In the genomic region with DNA sequence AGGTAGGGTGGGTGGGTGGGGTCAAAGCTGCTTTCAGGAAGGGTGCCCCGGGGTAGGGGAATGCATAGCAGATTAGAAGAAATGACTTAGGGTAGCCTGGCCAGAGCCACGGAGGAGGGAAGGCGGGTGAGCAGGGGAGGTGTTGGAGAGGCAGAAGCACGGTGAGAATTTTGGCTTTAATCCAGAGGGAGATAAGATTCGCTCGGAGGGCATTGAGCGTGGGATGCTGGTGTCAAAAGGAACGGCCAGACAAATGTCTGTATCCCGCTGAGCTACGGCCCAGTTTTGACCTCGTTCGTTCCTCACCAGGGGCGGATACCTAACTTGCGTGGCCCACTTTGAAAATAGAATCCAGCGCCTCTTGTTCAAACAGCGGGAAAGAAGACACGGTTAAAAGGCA, we compare ENCODE assay signal across 8 mouse cellular contexts. TPM values are rescaled to one million over a fixed set of nuclear protein-coding genes. Genes with fewer than 3 reads are reported as not detected.
DNase-seq lines count a peak whose midpoint lies in the region; ATAC-seq and TF ChIP-seq lines count a peak whose summit lies in the region.

No protein-coding gene starts in this region.

- no peak overlapping the region for H3K4me3 ChIP-seq in left cerebral cortex, adult 2 months
- H3K4me3 ChIP-seq in heart, embryonic 16.5 days (ENCODE audit: low read length): peak overlapping the region; percentile 27
- peak overlapping the region; percentile 14; the same call in 1 of the 2 replicates for H3K4me3 ChIP-seq in liver, embryonic 15.5 days (replicated peaks)

- ATAC-seq in heart, embryonic 16.5 days (replicated peaks; ENCODE audit: extremely low read depth, insufficient read depth, low FRiP score): peak; percentile 68
- no peak for ATAC-seq in liver, embryonic 15.5 days (ENCODE audit: insufficient read depth)
- no peak for ATAC-seq in granulocyte monocyte progenitor cell, adult 5-6 weeks (replicated peaks; ENCODE audit: poor library complexity, severe bottlenecking)

- 8% methylated on average over 17 of the region's 17 CpGs for WGBS in heart, embryonic 16.5 days
- WGBS in liver, embryonic 15.5 days (ENCODE audit: insufficient replicate concordance): 13% methylated on average over 17 of the region's 17 CpGs

- H3K27me3 ChIP-seq in heart, embryonic 16.5 days (ENCODE audit: control insufficient read depth, insufficient read depth, low read length): no peaks in the 10 kb centered on the region
- peaks cover 4% of the 10 kb centered on the region; the same call in 1 of the 2 replicates for H3K27me3 ChIP-seq in liver, embryonic 15.5 days

- no peak for TF ChIP-seq CTCF in left cerebral cortex, adult 2 months (IDR thresholded peaks at IDR 0.05)

- peaks cover 30% of the 10 kb centered on the region for H3K4me1 ChIP-seq in heart, embryonic 16.5 days (ENCODE audit: control insufficient read depth, insufficient read depth, low read length)
- H3K4me1 ChIP-seq in liver, embryonic 15.5 days (replicated peaks): 0 out of 2 replicates have a peak, but pooled peaks cover 4% of the 10 kb centered on the region

- peak overlapping the region; percentile 8; the same call in 1 of the 2 replicates for H3K9ac ChIP-seq in heart, embryonic 16.5 days (ENCODE audit: low read length)
- no peak overlapping the region for H3K9ac ChIP-seq in liver, embryonic 15.5 days

- no peaks in the 10 kb centered on the region for H3K36me3 ChIP-seq in heart, embryonic 16.5 days (ENCODE audit: control insufficient read depth, insufficient read depth)
- H3K36me3 ChIP-seq in liver, embryonic 15.5 days (replicated peaks): no peaks in the 10 kb centered on the region

- no peak for DNase-seq in left cerebral cortex, adult 2 months (ENCODE audit: extremely low spot score in 1 of 2, low spot score in 2 of 2)
- no peak for DNase-seq in left cerebral cortex, postnatal 4 days
- peak; percentile 60 to 61 for DNase-seq in cerebellum, postnatal 25 days
- peak; percentile 58 for DNase-seq in testis, postnatal 10 days (ENCODE audit: low spot score)
- DNase-seq in layer of hippocampus, adult 8-10 months (ENCODE audit: low spot score in 2 of 2): no peak

- peak overlapping the region; percentile 53 for H3K4me2 ChIP-seq in heart, embryonic 16.5 days (ENCODE audit: low read depth, low read length)
- H3K4me2 ChIP-seq in liver, embryonic 15.5 days: peak overlapping the region; percentile 46

- H3K27ac ChIP-seq in left cerebral cortex, adult 2 months: peak overlapping the region; percentile 64
- H3K27ac ChIP-seq in heart, embryonic 16.5 days (ENCODE audit: low read length): peak overlapping the region; percentile 83
- no peak overlapping the region for H3K27ac ChIP-seq in liver, embryonic 15.5 days (replicated peaks)

- intact Hi-C loops in left cerebral cortex, adult 2 months (cut with DNase I): loop anchor here (5.0 kb wide), 1 partner anchor 36 kb away; no protein-coding TSS in a partner anchor
- intact Hi-C loops in left cerebral cortex, postnatal 4 days (cut with DNase I): no loop called here

- H3K9me3 ChIP-seq in heart, embryonic 16.5 days (replicated peaks; ENCODE audit: control insufficient read depth, low read length): no peaks in the 10 kb centered on the region
- H3K9me3 ChIP-seq in liver, embryonic 15.5 days (replicated peaks): no peaks in the 10 kb centered on the region

RNA-seq across cellular contexts. Expression of a gene that starts 23.8 kb away (rescaled TPM):
- total RNA-seq in left cerebral cortex, adult 2 months (2021): 100 to 1,000 TPM; 101 to 116 TPM
- 10 to 100 TPM; 52.6 to 53.1 TPM for total RNA-seq in left cerebral cortex, postnatal 4 days (2021)
- 39.4 and 40.7 TPM in 2 replicates for polyA plus RNA-seq in heart, embryonic 16.5 days (2015; fragmentation: Nextera tagmentation; extraction: Ambion mirVana)
- polyA plus RNA-seq in liver, embryonic 15.5 days (2015; fragmentation: Nextera tagmentation; extraction: Ambion mirVana): 19.1 and 25.6 TPM in 2 replicates
- 11.6 and 12.2 TPM in 2 replicates for total RNA-seq in granulocyte monocyte progenitor cell, adult 5-6 weeks (2014; fragmentation: Nextera tagmentation)
- 20.0 and 26.9 TPM in 2 replicates for total RNA-seq in granulocyte monocyte progenitor cell, adult 5-6 weeks (2017)
- 10 to 100 TPM; 61.1 to 93.4 (median 75.2) TPM for total RNA-seq in layer of hippocampus, adult 8-10 months (2022)

Comparison
In these comparisons a context has a peak if more than half of its experiments do, and no peak if none do; other contexts are left out.
1. DNase-seq: peak in cerebellum, postnatal 25 days (2 of 2) and testis, postnatal 10 days (single experiment); none in left cerebral cortex, adult 2 months (0 of 2), left cerebral cortex, postnatal 4 days (single experiment) and layer of hippocampus, adult 8-10 months (0 of 2).